Mouse (Mus musculus): ENCODE results near the gene 1700007K13Rik.
"Not testable (repeated sequence)": the region's sequence is repeated elsewhere in the genome, so short reads cannot be mapped to it uniquely, and the experiment has no call there.

Gene 1700007K13Rik

DNA sequence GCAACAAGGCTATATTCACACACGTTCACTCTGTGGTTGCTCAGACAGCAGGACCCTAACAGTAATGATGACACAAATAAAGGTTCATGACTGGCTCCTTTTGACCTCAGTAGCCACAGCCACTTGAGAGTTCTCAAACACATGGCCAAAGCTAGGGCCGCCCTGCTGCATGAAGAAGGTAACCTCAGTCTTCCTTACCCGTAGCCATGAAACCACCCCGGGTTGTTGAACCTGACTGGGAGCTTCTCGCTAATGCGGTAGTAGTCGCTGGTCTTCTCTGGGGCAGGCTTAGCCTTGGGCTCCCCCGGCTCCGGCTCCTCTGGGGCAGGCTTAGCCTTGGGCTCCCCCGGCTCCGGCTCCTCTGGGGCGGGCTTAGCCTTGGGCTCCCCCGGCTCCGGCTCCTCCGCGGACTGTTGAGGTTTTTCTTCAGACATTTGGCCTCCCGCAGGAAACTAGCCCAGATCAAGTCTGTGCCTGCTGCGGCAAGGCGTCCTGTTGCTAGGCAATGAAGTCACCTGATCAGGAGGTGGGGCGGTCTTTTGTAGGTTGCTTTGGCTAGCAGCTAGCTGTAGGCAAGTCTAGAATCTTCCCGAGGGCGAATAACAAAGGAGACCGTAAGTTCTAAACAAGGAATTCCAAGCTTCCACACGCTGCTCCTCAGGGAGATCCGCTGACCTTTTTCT lies at the start of gene 1700007K13Rik:
Gene 1700007K13Rik, minus strand, starts transcription at position 497 of the 683 bp plus-strand sequence.
- DNase-seq (ENCODE audit: low read depth) = peak; percentile 72

DNA sequence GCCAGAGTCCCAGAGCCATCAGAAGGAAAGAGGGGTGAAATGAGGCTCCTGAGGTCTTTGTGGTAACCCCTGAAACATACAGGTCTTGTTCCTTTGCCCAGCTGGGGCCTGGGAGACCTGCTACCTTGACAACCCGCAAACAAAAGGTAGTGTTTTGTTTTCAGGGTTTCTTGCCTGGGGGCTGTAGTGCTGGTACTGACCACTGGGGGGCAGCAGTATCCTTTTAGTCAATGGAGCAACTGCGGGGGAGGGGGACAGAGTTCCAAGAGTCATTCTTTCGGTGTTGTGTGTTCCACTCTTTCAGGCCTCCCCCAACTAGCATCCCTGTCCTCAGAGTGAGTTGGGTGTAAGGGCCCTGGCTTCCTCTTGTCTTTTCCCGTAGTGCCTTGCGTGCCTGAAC lies 48.4 kb upstream of the 1700007K13Rik start:
- no peak for DNase-seq (ENCODE audit: low read depth)

GRCm38 (mm10) chr2:28513431-28514370 lies 47.6 kb upstream of the 1700007K13Rik start:
- DNase-seq (ENCODE audit: low read depth) = no peak

- DNase-seq (ENCODE audit: low read depth) = no peak
These were observed 46.8 kb upstream of the 1700007K13Rik start, which contains the start of gene Ralgds for GRCm38 (mm10) chr2:28512798-28513401. Gene Ralgds (plus strand): TSS chr2:28513125.

- DNase-seq (ENCODE audit: low read depth) = not testable (repeated sequence)
These were observed 45.5 kb upstream of the 1700007K13Rik start for GRCm38 (mm10) chr2:28511600-28511999.

- DNase-seq (ENCODE audit: low read depth) = no peak
These were observed 40.2 kb upstream of the 1700007K13Rik start for GRCm38 (mm10) chr2:28506291-28506690.

DNA sequence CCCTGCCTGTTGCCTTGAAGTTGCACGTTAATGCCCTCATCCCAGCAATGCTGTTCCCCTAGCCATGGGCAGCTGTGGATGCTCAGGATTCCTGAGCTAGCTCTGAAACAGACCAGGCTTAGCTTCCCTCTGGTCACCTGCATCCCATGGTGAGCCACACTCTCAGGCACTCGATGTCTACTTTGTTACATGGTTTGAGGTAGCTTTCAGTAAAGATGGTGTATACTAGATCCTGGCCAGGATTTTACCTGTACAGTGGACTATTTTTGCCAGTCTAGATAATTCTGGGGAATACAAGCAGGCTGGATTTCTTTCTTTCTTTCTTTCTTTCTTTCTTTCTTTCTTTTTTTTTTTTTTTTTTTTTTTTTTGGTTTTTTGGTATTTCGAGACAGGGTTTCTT lies 39.7 kb upstream of the 1700007K13Rik start, which contains the start of gene Gm10134:
Gene Gm10134, plus strand, starts transcription at position 301 of the 400 bp plus-strand sequence.
- no peak for DNase-seq (ENCODE audit: low read depth)

GRCm38 (mm10) chr2:28504676-28505075 lies 38.5 kb upstream of the 1700007K13Rik start:
- DNase-seq (ENCODE audit: low read depth) = no peak

DNA sequence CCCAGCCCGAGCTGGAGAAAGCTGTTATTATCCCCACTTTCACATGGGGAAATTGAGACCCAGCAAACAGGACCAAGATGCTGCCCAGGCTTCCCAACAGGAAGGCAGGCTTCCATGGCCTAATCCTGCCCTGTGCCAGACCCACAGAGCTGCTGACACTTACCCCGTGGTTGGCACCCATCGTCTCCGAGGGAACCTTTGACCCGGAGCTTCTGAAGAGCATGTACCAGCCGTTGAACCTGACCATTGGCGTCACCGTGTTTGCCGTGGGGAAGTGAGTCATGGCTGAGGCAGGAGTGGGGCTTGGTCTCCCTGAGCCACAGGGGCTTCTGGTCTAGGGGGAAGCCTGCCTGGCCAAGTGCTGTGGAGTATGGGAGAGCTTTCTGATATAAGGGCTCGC lies 36.9 kb upstream of the 1700007K13Rik start:
- DNase-seq (ENCODE audit: low read depth) = no peak

DNA sequence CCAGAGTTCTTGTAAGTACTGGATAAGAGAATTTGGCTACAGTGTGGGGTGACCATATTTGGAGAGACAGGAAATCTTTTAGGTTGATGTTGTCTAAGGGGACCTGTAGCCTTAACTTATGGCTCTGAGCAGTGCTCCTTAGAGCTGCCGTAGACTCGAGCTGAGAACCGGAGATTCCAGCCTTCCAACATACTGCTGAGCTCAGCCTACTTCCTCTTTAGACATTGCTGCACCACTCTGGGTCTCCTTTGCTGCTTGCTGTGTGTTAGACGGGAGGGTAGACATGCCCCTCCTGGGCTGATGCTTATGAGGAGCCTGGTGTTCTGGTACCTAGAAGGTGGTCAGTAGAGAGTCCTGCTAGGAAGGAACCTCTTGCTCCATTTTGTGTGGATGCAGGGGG lies 32.3 kb upstream of the 1700007K13Rik start:
- DNase-seq (ENCODE audit: low read depth) = no peak

DNA sequence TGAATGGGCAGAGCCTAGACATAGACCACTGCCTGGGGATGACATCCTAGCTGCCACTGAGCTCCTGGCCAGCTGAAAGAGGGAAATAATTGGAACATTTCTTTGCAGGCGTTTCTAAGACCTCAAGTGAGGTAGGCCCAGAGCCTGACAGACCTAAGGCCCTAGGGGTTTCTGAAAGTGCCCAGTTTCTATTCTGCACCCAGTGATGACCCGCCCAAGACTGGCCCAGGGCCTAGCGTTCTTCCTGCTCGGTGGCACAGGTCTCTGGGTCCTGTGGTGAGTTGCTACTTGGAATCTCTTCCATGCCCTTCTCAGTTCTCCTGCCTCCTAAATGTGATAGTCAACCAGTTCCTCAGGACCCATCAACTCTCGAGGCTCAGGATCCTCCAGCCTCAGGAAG lies 31.4 kb upstream of the 1700007K13Rik start:
- DNase-seq (ENCODE audit: low read depth) = no peak

DNA sequence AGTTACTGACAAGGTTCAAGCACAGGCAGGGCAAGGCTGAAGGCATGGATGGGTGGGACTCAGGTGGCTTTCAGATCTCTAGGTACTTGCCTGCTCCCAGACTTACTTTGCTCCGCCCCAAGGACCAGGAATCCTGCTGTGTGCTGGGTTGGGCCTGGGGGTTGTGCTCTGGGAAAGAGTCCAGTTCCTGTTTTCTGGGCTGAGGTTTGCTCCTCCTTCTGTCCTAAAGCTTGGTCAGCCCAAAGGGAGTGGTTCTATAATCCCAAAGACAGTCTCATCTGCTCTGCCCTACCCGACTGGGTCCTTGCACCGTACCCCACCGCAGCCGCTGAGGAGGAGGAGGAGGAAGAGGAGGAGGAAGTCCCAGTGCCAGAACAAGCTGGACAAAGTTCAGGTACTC lies 30.5 kb upstream of the 1700007K13Rik start, which contains the start of gene Gbgt1:
Gene Gbgt1, plus strand, starts transcription at position 221 of the 400 bp plus-strand sequence.
- DNase-seq (ENCODE audit: low read depth) = no peak

DNA sequence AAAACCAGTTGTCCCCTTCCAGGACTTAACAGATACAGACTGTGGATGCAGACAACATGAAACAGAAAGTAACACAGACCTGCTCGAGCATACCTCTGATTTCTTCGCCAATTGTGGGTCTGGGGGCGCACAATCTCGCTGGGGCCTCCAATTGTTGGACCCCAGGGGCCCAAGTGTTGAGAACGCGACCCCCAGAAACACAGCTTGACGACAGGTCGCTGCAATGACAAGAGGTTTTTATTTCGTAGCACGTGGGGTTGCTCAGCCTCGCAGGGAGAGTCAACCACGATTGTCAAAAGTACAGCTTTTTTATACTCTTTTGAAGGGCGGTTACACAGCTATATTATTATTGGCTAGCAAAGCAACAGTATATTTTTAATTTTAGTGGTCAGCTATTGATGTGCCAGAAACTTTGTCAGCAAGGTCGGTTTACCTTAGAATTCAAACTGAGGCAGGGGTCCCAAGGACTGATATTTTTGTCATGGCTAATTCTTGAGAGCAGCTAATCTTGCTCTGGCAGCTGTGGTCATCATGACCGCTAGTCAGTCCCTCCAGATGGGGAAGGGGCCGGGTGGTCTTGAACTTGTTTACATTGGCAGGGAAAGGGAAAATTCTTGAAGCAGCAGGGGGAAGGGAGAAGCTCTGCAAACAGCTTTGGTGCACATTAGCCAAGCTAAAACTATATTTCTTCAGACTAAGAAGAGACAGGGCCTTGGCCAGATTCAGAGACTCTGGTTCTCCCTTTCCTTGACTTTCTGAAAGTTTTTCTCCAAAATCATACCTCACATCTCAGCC lies 29.9 kb upstream of the 1700007K13Rik start:
- DNase-seq (ENCODE audit: low read depth) = no peak

- no peak for DNase-seq (ENCODE audit: low read depth)
These were observed 29.1 kb upstream of the 1700007K13Rik start for GRCm38 (mm10) chr2:28495207-28495756.

GRCm38 (mm10) chr2:28494521-28494920 lies 28.4 kb upstream of the 1700007K13Rik start:
- DNase-seq (ENCODE audit: low read depth) = no peak

GRCm38 (mm10) chr2:28483861-28484260 lies 17.7 kb upstream of the 1700007K13Rik start:
- DNase-seq (ENCODE audit: low read depth) = no peak

GRCm38 (mm10) chr2:28479208-28480204 lies 13.4 kb upstream of the 1700007K13Rik start:
- no peak for DNase-seq (ENCODE audit: low read depth)

GRCm38 (mm10) chr2:28477993-28478392 lies 11.9 kb upstream of the 1700007K13Rik start:
- not testable (repeated sequence) for DNase-seq (ENCODE audit: low read depth)

- DNase-seq (ENCODE audit: low read depth) = not testable (repeated sequence)
These were observed 5.9 kb upstream of the 1700007K13Rik start for GRCm38 (mm10) chr2:28472011-28472410.

DNA sequence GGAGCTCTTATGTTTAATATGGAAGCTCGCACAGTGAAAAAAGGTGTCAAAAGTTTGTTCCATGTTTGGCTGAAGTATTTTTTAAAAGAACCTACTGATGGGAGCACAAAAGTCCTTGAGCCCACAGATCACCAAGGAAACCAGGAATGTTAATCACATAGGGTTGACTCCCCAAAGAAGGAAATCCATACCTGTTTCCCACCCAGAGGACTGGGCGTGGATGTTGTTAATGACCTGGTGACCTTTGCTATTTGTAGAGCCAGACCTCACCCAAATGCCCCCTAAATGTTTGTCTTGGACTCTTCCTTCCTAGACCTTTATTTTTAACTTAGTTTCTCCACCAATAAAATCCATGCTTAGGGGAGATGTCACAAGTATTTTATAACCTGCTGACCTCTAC lies 4.5 kb upstream of the 1700007K13Rik start:
- DNase-seq (ENCODE audit: low read depth) = no peak

All from fibroblast of lung, adult 2 months (primary cell).